In genomic region chr13:100951185-100951508, GRCm38 (mm10) we compare ENCODE assay signal across 14 mouse cellular contexts.
"Had no signal": no experiment of that assay in that cellular context is flagged by ENCODE, and none has a peak within 500 bp of the region (broad histone marks: within the 10 kb centered on the region; RNA-seq: fewer than 3 reads in every experiment).

No protein-coding gene starts in this region.

- DNase-seq: liver; liver, embryonic 13.5 days; liver, postnatal 0 days; right cerebral cortex, adult 18-20 months; right cerebral cortex, postnatal 25 days; thymus, postnatal 4 days had no signal

- H3K36me3 ChIP-seq: hindbrain, embryonic 15.5 days; limb, embryonic 12.5 days; liver, embryonic 13.5 days; midbrain, embryonic 10.5 days; neural tube, embryonic 15.5 days had no signal

- H3K4me2 ChIP-seq: hindbrain, embryonic 15.5 days; limb, embryonic 12.5 days; liver, embryonic 13.5 days; neural tube, embryonic 15.5 days had no signal

- H3K27me3 ChIP-seq: hindbrain, embryonic 15.5 days; limb, embryonic 12.5 days; liver, embryonic 13.5 days; neural tube, embryonic 15.5 days had no signal

- H3K27ac ChIP-seq: hindbrain, embryonic 15.5 days; layer of hippocampus, adult 2 months; limb, embryonic 12.5 days; liver, embryonic 13.5 days; midbrain, embryonic 10.5 days; stomach, postnatal 0 days had no signal

- H3K4me3 ChIP-seq: hindbrain, embryonic 15.5 days; layer of hippocampus, adult 2 months; limb, embryonic 12.5 days; liver, embryonic 13.5 days; midbrain, embryonic 10.5 days; myocyte; neural tube, embryonic 15.5 days had no signal

- ATAC-seq: intestine, embryonic 16.5 days; liver, postnatal 0 days had no signal

- H3K9ac ChIP-seq: hindbrain, embryonic 15.5 days; limb, embryonic 12.5 days; liver, embryonic 13.5 days; liver, postnatal 0 days; neural tube, embryonic 15.5 days had no signal

- H3K4me1 ChIP-seq: midbrain, embryonic 10.5 days had no signal

- H3K9me3 ChIP-seq: hindbrain, embryonic 15.5 days; limb, embryonic 12.5 days; liver, embryonic 13.5 days; midbrain, embryonic 10.5 days; neural tube, embryonic 15.5 days had no signal
